Mouse (Mus musculus) CH12.LX (cell line): ENCODE data around the gene Tacc2. TPM values are rescaled to one million over a fixed set of nuclear protein-coding genes. Genes with fewer than 3 reads are reported as not detected.
A peak's percentile ranks its signal among the peaks of the same experiment; 100 is the strongest.

ENCODE experiments used
- DNase-seq: peaks from one replicate; pipeline ENCODE4 v3.0.0-alpha.2; 2013; ENCODE audit errors: extremely low read depth
- H3K27ac ChIP-seq: 2 replicates; pipeline ENCODE4 v1.5.1; 2012; ENCODE audit warnings: low read depth, mild to moderate bottlenecking, control low read depth, moderate library complexity; ENCODE audit not compliant: insufficient read depth
- H3K27me3 ChIP-seq: replicated peaks from 2 replicates; pipeline ENCODE3; 2012; ENCODE audit warnings: inconsistent platforms
- H3K36me3 ChIP-seq, 2 experiments: replicated peaks in 1 of 2; 2 replicates each; pipeline versions ENCODE3 to v1.6.1; 2012; ENCODE audit warnings: inconsistent platforms in 1 of 2, low read length in 1 of 2, mild to moderate bottlenecking in 1 of 2, mixed read lengths in 1 of 2, moderate library complexity in 1 of 2; ENCODE audit not compliant: control insufficient read depth in 1 of 2, insufficient read depth in 1 of 2
- H3K4me1 ChIP-seq, 2 experiments: 2 replicates each; pipeline ENCODE4 v1.6.1; 2012; ENCODE audit warnings: inconsistent platforms in 1 of 2, moderate library complexity in 1 of 2; ENCODE audit not compliant: insufficient read depth in 2 of 2, control insufficient read depth in 1 of 2
- H3K4me2 ChIP-seq: 2 replicates; pipeline ENCODE4 v1.6.1; 2012; ENCODE audit warnings: low read depth, mild to moderate bottlenecking, control low read depth; ENCODE audit not compliant: poor library complexity, insufficient read depth, severe bottlenecking
- H3K4me3 ChIP-seq, 3 experiments: fragments of 150-350 bp in 1 of 3; sonication (generic) in 1 of 3; replicated peaks in 1 of 3; 2 replicates each; pipeline versions ENCODE3 to v1.5.1; 2011 to 2012; ENCODE audit warnings: low read depth in 2 of 3, low read length in 2 of 3, mild to moderate bottlenecking in 2 of 3, moderate library complexity in 2 of 3, control low read depth in 1 of 3, improper control_type of control experiment in 1 of 3, inconsistent platforms in 1 of 3, mixed read lengths in 1 of 3; ENCODE audit not compliant: poor library complexity in 1 of 3
- H3K79me2 ChIP-seq: replicated peaks from 2 replicates; pipeline ENCODE4 v1.6.1; 2012; ENCODE audit warnings: mild to moderate bottlenecking, moderate library complexity; ENCODE audit not compliant: control insufficient read depth, poor library complexity, insufficient read depth, severe bottlenecking; ENCODE audit errors: extremely low read depth
- H3K9ac ChIP-seq: 2 replicates; pipeline ENCODE4 v1.6.1; 2012; ENCODE audit warnings: low read depth, mild to moderate bottlenecking, control low read depth, moderate library complexity; ENCODE audit not compliant: insufficient read depth
- H3K9me3 ChIP-seq: replicated peaks from 2 replicates; pipeline ENCODE3; 2012; ENCODE audit warnings: low read length, inconsistent platforms, mixed read lengths
- BHLHE40 ChIP-seq: IDR thresholded peaks from 2 replicates; pipeline ENCODE4 v1.6.1; 2011; ENCODE audit warnings: mild to moderate bottlenecking, low read depth, low read length, improper control_type of control experiment
- E2F4 ChIP-seq: IDR thresholded peaks from 2 replicates; pipeline ENCODE4 v1.6.1; 2011; ENCODE audit warnings: low read depth, low read length, improper control_type of control experiment; ENCODE audit not compliant: insufficient replicate concordance
- ETS1 ChIP-seq: conservative IDR thresholded peaks from 2 replicates; pipeline ENCODE4 v1.6.1; 2012; ENCODE audit warnings: low read depth, mild to moderate bottlenecking, inconsistent platforms, low read length, improper control_type of control experiment, moderate library complexity
- JUND ChIP-seq: conservative IDR thresholded peaks from 2 replicates; pipeline ENCODE4 v1.6.1; 2011; ENCODE audit warnings: low read depth, low read length, improper control_type of control experiment
- MYC ChIP-seq: IDR thresholded peaks from 2 replicates; pipeline ENCODE4 v1.6.1; 2011; ENCODE audit warnings: low read depth, mild to moderate bottlenecking, improper control_type of control experiment, low read length
- SMC3 ChIP-seq: IDR thresholded peaks from 2 replicates; pipeline ENCODE4 v1.6.1; 2011; ENCODE audit warnings: low read depth, low read length, improper control_type of control experiment
- ZC3H11A ChIP-seq: IDR thresholded peaks from 2 replicates; pipeline ENCODE4 v1.6.1; 2012; ENCODE audit warnings: low read depth, mild to moderate bottlenecking, inconsistent platforms, low read length, improper control_type of control experiment
- ZKSCAN1 ChIP-seq: IDR thresholded peaks from 2 replicates; pipeline ENCODE4 v1.6.1; 2012; ENCODE audit warnings: low read depth, inconsistent platforms, low read length, improper control_type of control experiment, borderline replicate concordance
- dilution Hi-C: fragments of 300-500 bp; cut with MboI; formaldehyde crosslinking; loops from 2 replicates; pipeline ENCODE4 v1.14.3; 2020; ENCODE audit warnings: low sequenced_read_pairs; ENCODE audit not compliant: extremely low pct_unique_long_range_greater_than_20kb, extremely low pct_ligation_motif_present
- in situ Hi-C: fragments of 300-500 bp; cut with MboI; formaldehyde crosslinking; loops from 3 replicates; pipeline ENCODE4 v1.14.3; 2019; ENCODE audit warnings: low sequenced_read_pairs, low pct_ligation_motif_present, low pct_unique_long_range_greater_than_20kb, mixed read lengths
- polyA plus RNA-seq: library from polyadenylated mRNA; unstranded; fragments of >175 nt; gene quantifications from 2 replicates; pipeline ENCODE4 v1.2.1, GENCODE M21; 2012; ENCODE audit warnings: low read depth; ENCODE audit not compliant: insufficient read length
- total RNA-seq, 2 experiments: library from RNA; depleted of rRNA; stranded (reverse); fragments of 300-350 nt in 1 of 2; fragments of >200 nt in 1 of 2; gene quantifications; 2 replicates each; pipeline ENCODE4 v1.2.3; 2012 to 2014

Gene Tacc2
- total and polyA plus RNA-seq, 3 experiments, result 0.13 to 0.41 TPM; not detected in 1

DNA sequence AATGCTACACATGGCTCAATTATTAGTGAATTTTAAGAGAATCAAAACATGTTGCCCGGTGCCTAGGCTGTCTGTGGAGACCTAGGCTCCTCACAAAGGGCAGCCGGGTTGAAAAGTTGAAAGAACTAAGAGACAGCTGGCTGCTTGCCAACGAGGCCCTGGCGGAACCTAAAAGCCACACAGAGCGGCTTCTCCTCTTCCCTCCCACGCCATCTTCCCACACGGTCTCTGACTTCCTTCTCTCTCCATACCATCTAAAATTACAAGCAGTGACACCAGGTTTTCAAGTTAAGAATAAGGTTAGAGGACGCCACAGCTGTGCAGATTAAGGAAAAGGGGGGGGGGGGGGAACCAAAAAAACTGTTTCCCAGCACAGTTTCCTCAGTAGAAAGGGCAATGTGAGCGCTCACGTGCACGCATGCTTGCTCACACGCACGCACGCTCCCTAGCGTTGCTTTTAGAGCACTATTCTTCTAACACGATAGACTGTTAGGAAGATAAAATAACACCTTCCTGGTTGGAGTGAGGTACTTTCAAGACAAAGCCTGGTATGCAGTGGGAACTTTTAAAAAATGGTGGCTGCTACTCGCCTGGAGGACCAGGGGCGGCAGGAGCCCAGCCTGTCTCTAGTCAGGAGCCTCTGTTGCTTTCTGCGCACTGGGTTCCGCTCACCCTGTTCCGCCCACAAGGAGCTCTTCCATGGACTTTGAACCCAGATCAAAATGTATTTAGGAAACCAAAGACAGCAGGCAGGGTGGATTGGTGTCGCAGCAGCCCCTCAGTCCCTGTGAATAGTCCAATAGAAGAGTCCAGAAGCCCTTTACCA is 54.5 kb downstream of the Tacc2 start:
- in situ Hi-C loops, result no loop called here
- Histone ChIP-seq H3K4me1 (no peaks in the 10 kb centered on the region), H3K36me3 (no peaks in the 10 kb centered on the region), H3K9ac (no peak overlapping the region), H3K4me3 (no peak overlapping the region), H3K27me3 (peaks cover 83% of the 10 kb centered on the region), H3K4me2 (no peak overlapping the region), H3K9me3 (no peaks in the 10 kb centered on the region), H3K27ac (no peak overlapping the region), H3K79me2 (no peaks in the 10 kb centered on the region)
- DNase-seq, result no peak
- dilution Hi-C loops, result no loop called here
- TF ChIP-seq ZC3H11A (no peak), E2F4 (no peak), ETS1 (no peak), BHLHE40 (peak; percentile 83), MYC (no peak)

DNA sequence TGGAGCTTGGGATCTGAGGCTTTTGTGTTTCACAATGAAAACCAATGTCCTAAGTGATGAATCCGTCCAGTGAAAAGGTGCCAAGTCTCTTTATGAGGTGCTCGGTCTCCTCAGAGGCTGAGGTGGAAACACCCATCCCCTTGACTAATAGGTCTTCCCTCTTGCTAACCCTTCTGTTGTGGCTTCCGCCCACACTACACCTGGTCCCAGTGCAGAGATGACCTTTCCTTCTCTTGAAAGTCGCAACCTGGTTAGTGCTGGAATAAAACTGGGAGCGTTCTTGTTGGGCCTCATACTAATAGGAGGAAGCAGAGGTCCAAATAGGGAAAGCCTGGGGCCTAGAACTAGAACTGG is 55.1 kb downstream of the Tacc2 start:
- Histone ChIP-seq H3K9ac (no peak overlapping the region), H3K27ac (no peak overlapping the region), H3K27me3 (peaks cover 83% of the 10 kb centered on the region), H3K9me3 (no peaks in the 10 kb centered on the region), H3K4me1 (no peaks in the 10 kb centered on the region), H3K4me2 (no peak overlapping the region), H3K36me3 (no peaks in the 10 kb centered on the region), H3K79me2 (no peaks in the 10 kb centered on the region), H3K4me3 (no peak overlapping the region)
- no peak for DNase-seq
- in situ Hi-C loops, result no loop called here
- no peak for TF ChIP-seq JUND
- dilution Hi-C loops, result no loop called here

DNA sequence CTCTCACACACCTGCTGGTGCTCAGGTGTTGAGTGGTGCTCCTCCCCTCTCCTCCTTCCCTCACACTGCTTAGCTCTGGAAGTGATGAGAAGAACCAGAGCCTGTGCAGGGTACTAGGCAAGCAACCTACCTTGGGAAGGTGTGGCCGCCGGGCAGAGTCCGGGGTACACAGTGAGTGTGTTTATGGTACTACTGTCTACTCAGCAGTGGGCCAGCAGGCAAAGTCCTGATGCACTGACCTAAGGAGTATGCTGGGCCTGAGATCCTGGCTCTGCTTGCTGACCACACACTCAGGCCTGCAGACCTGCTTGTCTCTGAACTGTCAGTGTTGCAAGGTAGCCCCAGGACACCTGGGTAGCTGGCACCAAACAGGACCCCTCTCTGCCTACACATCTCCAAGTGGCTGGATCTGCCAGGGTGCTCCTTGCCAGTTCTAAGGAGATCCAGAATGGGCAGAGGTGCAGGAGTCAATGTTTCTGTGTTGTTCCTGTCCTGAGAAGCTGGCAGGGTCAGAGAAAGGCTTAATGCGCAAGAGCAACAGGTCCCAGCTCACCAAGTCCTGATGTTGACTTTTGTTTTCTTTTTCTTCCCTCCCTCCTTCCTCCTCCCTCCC is 57.1 kb downstream of the Tacc2 start:
- DNase-seq, result no peak
- TF ChIP-seq SMC3 (no peak), ZKSCAN1 (no peak)
- Histone ChIP-seq H3K4me1 (no peaks in the 10 kb centered on the region), H3K4me2 (no peak overlapping the region), H3K9ac (no peak overlapping the region), H3K36me3 (no peaks in the 10 kb centered on the region), H3K79me2 (no peaks in the 10 kb centered on the region), H3K4me3 (no peak overlapping the region), H3K27ac (no peak overlapping the region), H3K27me3 (peaks cover 86% of the 10 kb centered on the region), H3K9me3 (no peaks in the 10 kb centered on the region)
- in situ Hi-C loops, result no loop called here
- dilution Hi-C loops, result no loop called here
